Mouse (Mus musculus): ENCODE measurements around the gene Gm12845. TPM values are rescaled to one million over a fixed set of nuclear protein-coding genes. Genes with fewer than 3 reads are reported as not detected.
"Not testable (repeated sequence)": the region's sequence is repeated elsewhere in the genome, so short reads cannot be mapped to it uniquely, and the experiment has no call there.

Gm12845 gene
- not detected for total RNA-seq (2021)
- long read RNA-seq, experiment 1: 0 reads
- long read RNA-seq, experiment 2: 0 reads

GRCm38 (mm10) chr4:117724112-117724511, at the start of gene Gm12845:
Gene Gm12845 (plus strand): TSS chr4:117724412.
- DNase-seq (ENCODE audit: low spot score in 2 of 2): no peak

GRCm38 (mm10) chr4:117676903-117677302, 47.3 kb upstream of the Gm12845 start:
- peak; percentile 44 to 61 for DNase-seq (ENCODE audit: low spot score in 2 of 2)

- no peak for DNase-seq (ENCODE audit: low spot score in 2 of 2)
Measured at GRCm38 (mm10) chr4:117680963-117681362, 43.2 kb upstream of the Gm12845 start.

- peak; percentile 48 to 70 for DNase-seq (ENCODE audit: low spot score in 2 of 2)
Measured at GRCm38 (mm10) chr4:117681931-117682461, 42.2 kb upstream of the Gm12845 start, which contains the start of gene Dmap1. Gene Dmap1 (minus strand): TSS chr4:117682273.

- DNase-seq (ENCODE audit: low spot score in 2 of 2): no peak
Measured at GRCm38 (mm10) chr4:117682463-117682862, 41.7 kb upstream of the Gm12845 start.

DNA sequence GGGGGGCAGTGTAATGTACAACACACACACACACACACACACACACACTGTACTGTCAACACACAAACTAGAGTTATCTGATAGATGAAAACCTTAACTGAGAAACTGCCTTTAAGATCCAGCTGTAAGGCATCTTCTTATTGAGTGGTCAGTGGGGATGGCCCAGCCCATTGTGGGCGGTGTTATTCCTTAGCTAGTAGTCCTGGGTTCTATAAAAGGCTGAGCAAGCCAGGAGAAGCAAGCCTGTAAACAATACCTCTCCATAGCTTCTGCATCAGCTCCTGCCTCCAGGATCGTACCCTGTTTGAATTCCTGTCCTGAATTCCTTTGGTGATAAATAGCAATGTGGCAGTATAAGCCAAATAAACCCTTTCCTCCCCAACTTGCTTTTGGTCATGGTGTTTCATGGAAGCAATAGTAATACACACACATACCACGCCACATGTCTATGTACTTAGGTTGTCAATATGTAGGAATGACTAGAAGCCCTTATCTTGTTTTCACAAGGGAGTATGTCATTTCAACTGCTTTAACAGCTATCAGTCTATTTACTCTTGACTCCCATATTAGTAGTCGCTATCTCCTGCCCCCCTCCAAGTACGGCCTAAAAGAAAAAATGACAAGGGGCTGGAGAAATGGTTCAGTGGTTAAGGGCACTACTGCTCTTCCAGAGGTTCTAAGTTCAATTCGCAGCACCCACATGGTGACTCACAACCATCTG, 41.0 kb upstream of the Gm12845 start:
- no peak for DNase-seq (ENCODE audit: low spot score in 2 of 2)

DNA sequence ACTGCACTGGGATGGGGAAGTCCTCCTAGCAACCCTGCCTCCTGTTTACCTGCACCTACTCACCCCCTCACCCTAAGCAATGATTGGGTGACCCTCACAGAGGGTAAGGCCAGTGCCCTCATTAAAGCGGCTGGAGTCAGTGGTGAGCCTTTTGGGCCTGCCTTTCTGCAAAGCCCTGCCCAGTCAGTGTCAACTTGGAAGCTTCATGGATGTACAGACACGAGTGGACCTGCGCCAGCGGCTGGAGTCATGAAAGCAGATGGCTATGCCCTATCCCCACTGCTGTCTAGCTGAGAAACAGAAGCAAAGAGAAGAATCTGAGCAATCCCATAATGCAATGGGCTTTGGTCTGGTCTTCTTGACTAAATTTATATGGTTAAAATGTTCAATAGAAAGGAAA, 37.9 kb upstream of the Gm12845 start:
- DNase-seq (ENCODE audit: low spot score in 2 of 2): no peak

- DNase-seq (ENCODE audit: low spot score in 2 of 2): peak in 1 of 2 experiments; percentile 15
Measured at GRCm38 (mm10) chr4:117705361-117705760, 18.9 kb upstream of the Gm12845 start.

DNA sequence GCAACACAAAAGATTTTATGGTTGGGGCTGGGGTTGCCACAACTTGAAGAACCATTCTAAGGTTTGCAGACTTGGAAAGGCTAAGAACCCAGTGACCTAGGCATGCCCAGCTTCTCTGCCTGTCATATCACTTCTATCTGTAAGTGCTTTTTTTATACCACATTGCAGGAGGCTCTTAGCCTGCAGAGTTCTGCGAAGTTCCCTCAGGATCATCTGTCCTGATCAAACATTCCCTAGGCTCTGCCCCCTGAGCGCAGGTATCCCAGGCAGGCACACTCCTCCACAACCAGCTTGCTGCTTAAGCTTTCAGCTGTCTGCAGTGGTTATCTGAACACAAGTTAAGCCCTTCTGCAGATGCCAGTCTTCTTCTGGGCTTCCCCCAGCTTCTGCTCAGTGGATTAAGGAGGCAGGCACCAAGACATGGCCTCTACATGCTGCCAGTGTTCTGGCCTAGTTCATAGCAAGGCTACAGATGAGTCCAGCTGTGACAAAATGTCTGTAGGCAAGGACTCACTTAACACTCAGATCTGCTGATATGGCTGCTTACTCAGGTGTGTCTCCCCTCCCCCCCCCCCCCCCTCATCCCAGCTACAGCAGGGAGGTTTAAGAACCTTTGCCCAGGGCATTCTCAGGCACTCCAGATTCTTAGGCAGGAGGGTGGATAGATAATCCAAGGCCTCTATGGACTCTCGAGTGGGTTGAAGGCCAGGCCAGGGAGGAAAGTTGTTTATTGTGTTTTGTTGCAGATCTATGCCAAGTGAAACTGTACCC, 15.2 kb upstream of the Gm12845 start:
- DNase-seq (ENCODE audit: low spot score in 2 of 2): no peak

DNA sequence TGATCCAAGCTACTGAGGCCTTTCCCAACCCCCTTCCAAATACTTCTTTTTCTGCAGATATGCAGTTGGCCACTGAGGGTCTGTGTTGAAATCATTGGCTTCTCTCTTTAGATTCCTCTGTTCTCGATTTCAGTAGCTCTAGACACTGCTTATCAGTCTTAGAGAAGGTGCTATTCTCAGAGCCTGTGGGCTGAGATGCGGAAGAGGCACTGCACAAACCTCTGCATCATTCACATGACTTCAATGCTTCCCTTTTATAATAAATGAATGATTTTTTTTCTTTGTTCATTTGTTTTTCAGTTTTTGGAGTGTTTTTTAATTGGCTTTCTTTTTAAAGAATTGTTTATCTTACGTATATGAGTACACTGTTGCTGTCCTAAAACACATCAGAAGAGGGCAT, 11.9 kb upstream of the Gm12845 start:
- no peak for DNase-seq (ENCODE audit: low spot score in 2 of 2)

DNA sequence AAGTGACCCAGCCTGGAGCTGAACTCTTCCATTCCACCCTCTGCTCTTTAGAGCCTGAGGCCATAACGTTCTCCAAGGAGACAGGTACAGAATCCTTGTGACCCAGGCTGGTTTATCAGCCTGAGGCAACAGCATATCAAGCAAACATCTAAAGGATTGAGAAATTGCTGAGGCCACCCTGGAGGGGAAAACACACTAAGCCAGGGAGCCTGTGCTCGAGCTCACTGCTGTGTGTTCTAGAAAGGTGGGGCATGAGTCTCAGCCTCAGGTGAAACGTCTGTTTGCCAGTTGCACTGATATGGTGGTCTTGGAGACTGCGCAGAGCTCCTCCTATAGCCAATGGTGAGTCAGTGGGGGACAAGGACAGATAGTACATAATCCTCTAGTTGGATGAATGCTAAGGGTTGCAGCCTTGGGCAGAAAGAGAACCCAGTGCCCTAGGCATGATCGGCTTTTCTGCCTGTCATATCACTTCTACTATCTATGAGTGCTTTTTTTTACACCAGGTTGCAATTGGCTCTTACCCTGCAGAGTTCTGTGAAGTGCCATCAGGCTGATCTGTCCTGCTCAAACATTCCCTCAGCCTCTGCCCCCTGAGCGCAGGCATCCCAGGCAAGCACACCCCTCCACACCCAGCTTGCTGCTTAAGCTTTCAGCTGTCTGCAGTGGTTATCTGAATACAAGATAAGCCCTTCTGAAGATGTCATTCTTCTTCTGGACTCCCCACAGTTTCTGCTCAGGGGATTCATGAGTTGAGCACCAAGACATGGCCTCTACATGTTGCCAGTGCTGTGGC, 10.7 kb upstream of the Gm12845 start:
- no peak for DNase-seq (ENCODE audit: low spot score in 2 of 2)

- DNase-seq (ENCODE audit: low spot score in 2 of 2): no peak
Measured at GRCm38 (mm10) chr4:117731926-117732325, 7.7 kb downstream of the Gm12845 start.

DNA sequence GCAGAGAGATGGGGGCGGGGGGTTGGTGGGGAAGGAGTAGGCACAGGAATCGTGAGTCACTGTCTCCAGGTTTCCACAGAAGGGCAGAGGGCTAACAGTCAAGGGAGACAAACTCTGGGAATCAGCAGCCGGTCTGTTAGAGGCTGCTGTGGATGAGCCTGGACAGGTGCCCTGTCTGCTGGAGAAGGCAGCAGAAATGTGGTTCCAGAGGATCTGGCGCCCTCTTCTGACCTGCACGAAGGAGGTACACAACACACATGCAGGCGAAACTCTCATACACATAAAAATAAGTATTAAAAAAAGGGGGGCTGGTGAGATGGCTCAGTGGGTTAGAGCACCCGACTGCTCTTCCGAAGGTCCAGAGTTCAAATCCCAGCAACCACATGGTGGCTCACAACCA, 13.3 kb downstream of the Gm12845 start:
- DNase-seq (ENCODE audit: low spot score in 2 of 2): no peak

DNA sequence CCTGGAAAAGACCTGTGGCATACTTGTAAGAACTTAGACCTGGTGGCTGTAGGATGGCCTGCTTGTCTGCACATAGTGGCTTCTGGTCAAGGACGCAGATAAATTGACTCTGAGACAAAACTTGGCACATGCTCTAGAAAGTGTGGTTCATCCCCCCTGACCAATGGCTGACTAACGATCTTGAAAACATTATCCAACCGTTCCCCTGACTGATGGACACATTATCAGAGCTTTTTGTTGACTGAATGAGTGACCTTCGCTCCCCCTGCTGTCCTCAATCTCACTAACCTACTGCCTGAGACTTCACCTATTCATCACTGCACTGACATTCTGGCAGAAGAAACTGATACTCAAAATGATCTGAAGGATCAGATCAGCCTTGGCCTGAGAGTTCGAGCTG, 28.3 kb downstream of the Gm12845 start:
- not testable (repeated sequence) for DNase-seq (ENCODE audit: low spot score in 2 of 2)

- no peak for DNase-seq (ENCODE audit: low spot score in 2 of 2)
Measured at GRCm38 (mm10) chr4:117760151-117760550, 35.9 kb downstream of the Gm12845 start.

DNA sequence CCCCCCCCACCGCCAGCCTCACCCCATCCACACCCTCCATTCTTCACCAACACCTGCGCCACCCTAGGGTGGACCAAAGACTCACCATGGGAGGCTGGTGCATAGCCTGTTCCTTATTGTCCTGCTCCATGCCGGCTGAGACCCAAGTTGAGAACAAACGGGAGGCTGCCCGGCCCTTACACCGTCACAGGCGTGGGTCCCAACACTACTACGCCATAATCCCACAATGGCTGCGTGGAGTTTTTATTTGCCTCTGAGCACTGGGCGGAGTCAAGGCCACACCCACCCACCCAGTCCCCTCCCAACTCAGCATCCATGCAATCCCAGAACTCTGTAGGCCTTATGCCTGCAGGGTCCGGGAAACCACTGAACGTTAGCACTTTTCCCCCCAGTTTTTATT, 41.2 kb downstream of the Gm12845 start, which contains the start of gene Klf17:
TSS of gene Klf17 (minus strand) at position 233 of the 400 bp plus-strand sequence.
- no peak for DNase-seq (ENCODE audit: low spot score in 2 of 2)

DNA sequence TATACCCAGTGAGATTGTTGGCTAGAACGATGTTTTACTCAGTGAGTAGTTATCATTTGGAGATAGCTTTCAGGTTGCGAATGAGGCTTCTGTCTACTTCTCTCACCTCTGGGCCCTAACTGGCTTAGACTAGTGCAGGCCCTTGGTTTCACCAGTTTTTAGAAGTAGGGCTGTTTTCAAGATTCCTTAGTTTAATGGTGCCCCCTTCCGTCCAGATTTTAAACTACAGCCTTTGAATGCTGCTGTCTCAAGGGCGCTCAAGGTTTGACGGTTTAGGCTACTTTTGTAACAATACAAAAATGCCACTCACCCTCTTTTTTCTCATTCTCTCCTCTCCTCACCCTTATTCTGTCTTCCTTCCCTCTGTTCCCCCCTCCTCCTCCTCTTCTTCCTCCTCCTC, 46.7 kb downstream of the Gm12845 start:
- DNase-seq (ENCODE audit: low spot score in 2 of 2): peak; percentile 22 to 37

- DNase-seq (ENCODE audit: low spot score in 2 of 2): no peak
Measured at GRCm38 (mm10) chr4:117772960-117773359, 48.7 kb downstream of the Gm12845 start.

Measured in adrenal gland, postnatal 4 days (tissue).